Mouse (Mus musculus) midbrain, embryonic 10.5 days (tissue): ENCODE data around the gene Gzma. TPM values are rescaled to one million over a fixed set of nuclear protein-coding genes. Genes with fewer than 3 reads are reported as not detected.

ENCODE experiments used
- DNase-seq: peaks from one replicate; pipeline ENCODE4 v3.0.0-alpha.2; 2017; ENCODE audit warnings: low spot score
- H3K27ac ChIP-seq: fragments of 300-500 bp; sonication (generic); replicated peaks from 2 replicates; pipeline ENCODE4 v1.5.1; 2016; ENCODE audit warnings: mild to moderate bottlenecking
- H3K27me3 ChIP-seq: fragments of 300-500 bp; sonication (generic); 2 replicates; pipeline ENCODE4 v1.6.1; 2016; ENCODE audit warnings: low read depth, mild to moderate bottlenecking; ENCODE audit not compliant: poor library complexity, severe bottlenecking
- H3K36me3 ChIP-seq: fragments of 300-500 bp; sonication (generic); 2 replicates; pipeline ENCODE4 v1.6.1; 2016; ENCODE audit warnings: mild to moderate bottlenecking, moderate library complexity
- H3K4me1 ChIP-seq: fragments of 300-500 bp; sonication (generic); 2 replicates; pipeline ENCODE4 v1.6.1; 2016
- H3K4me3 ChIP-seq: fragments of 300-500 bp; sonication (generic); 2 replicates; pipeline ENCODE4 v1.5.1; 2016; ENCODE audit warnings: mild to moderate bottlenecking, moderate library complexity
- H3K9me3 ChIP-seq: fragments of 300-500 bp; sonication (generic); replicated peaks from 2 replicates; pipeline ENCODE4 v1.6.1; 2016; ENCODE audit warnings: mild to moderate bottlenecking
- WGBS: fragments of 180-500 bp; shearing (Covaris S2); methylation state at CpG from one replicate; pipeline ENCODE4 v1.1.7; 2016; 5-methylcytosine and 5-hydroxymethylcytosine counted together
- polyA plus RNA-seq: library from polyadenylated mRNA; unstranded; fragments of >200 nt; fragmentation: Nextera tagmentation; extraction: Ambion mirVana; gene quantifications from 2 replicates; pipeline ENCODE4 v1.2.1, GENCODE M21; 2016

Gene Gzma
- polyA plus RNA-seq = not detected in 2 replicates

- no peaks in the 10 kb centered on the region for H3K4me1 ChIP-seq
- H3K27ac ChIP-seq = no peak within 1 kb of the TSS
- no peaks in the 10 kb centered on the region for H3K9me3 ChIP-seq
- H3K27me3 ChIP-seq = no peaks in the 10 kb centered on the region
- WGBS = 86% methylated on average over 6 of the region's 6 CpGs
- no peak for DNase-seq
- H3K4me3 ChIP-seq = no peak within 1 kb of the TSS
- H3K36me3 ChIP-seq = no peaks in the 10 kb centered on the region
Observed at GRCm38 (mm10) chr13:113100879-113101278, at the start of gene Gzma. TSS of gene Gzma (minus strand) at chr13:113100981.

DNA sequence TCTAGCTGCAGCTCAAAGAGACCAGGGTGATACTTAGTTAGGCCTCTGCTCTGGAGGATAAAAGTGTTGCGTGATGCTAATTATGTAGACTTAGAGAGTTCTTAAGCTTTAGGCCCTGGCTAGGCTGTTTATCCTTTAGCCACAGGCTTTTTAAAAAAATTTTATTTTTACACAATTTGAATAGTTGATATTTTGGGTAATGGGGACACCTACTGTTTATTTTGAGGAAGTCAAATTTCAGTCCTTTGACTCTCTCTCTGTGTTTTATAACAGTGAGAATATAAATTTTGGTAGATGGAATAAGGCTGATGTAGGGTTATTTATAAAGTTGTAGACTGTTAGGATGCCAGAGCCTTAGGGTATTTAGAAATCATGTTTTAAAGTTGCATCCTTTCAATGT is 38.8 kb upstream of the Gzma start:
- no peak overlapping the region for H3K4me3 ChIP-seq
- no peaks in the 10 kb centered on the region for H3K36me3 ChIP-seq
- no peaks in the 10 kb centered on the region for H3K9me3 ChIP-seq
- DNase-seq = no peak
- H3K4me1 ChIP-seq = no peaks in the 10 kb centered on the region
- 87% methylated on average over 1 of the region's 1 CpGs for WGBS
- no peaks in the 10 kb centered on the region for H3K27me3 ChIP-seq
- H3K27ac ChIP-seq = no peak overlapping the region

DNA sequence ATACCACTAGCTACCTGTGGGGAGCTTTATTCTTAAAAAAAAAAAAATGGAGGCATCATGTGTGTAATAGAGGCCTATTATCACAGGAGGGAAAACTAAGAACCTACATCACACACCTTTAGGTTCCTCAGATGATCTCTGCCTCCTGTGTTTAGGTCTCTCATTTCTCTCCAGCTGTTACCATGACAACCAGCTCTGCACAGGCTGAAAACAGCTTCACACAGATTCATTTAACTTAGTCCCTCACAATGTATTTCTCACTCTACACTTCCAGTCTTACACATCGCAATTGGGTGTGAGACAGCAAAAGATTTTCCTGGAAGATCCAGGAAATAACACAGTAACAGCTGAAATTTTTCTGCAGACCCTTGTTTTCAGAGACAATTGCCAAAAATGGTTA is 29.2 kb upstream of the Gzma start:
- H3K27me3 ChIP-seq = no peaks in the 10 kb centered on the region
- no peak overlapping the region for H3K27ac ChIP-seq
- no peaks in the 10 kb centered on the region for H3K4me1 ChIP-seq
- H3K4me3 ChIP-seq = no peak overlapping the region
- WGBS = 92% methylated on average over 1 of the region's 1 CpGs
- no peaks in the 10 kb centered on the region for H3K9me3 ChIP-seq
- no peak for DNase-seq
- no peaks in the 10 kb centered on the region for H3K36me3 ChIP-seq

DNA sequence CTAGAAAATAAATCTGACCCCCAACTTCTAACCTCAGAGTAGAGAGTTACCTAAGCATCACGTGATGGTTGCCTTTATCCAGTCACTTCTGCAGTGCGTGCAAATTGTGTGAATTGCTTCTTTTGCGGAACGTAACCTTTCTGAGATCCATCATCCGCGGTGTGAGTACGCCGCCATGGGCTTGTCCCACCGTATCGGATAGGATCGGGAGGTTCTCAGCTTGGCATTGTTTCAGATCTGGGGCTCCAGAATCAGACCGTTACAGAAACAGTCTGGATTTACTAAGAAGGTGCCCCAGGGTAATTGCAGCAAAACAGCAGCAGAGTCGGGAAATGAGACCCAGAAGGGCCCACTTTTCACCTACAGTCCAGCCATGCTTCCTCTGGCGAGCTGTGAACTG is 20.5 kb upstream of the Gzma start:
- no peaks in the 10 kb centered on the region for H3K36me3 ChIP-seq
- H3K27me3 ChIP-seq = no peaks in the 10 kb centered on the region
- no peak for DNase-seq
- no peak overlapping the region for H3K27ac ChIP-seq
- no peaks in the 10 kb centered on the region for H3K4me1 ChIP-seq
- H3K4me3 ChIP-seq = no peak overlapping the region
- H3K9me3 ChIP-seq = no peaks in the 10 kb centered on the region
- WGBS = 92% methylated on average over 14 of the region's 14 CpGs

DNA sequence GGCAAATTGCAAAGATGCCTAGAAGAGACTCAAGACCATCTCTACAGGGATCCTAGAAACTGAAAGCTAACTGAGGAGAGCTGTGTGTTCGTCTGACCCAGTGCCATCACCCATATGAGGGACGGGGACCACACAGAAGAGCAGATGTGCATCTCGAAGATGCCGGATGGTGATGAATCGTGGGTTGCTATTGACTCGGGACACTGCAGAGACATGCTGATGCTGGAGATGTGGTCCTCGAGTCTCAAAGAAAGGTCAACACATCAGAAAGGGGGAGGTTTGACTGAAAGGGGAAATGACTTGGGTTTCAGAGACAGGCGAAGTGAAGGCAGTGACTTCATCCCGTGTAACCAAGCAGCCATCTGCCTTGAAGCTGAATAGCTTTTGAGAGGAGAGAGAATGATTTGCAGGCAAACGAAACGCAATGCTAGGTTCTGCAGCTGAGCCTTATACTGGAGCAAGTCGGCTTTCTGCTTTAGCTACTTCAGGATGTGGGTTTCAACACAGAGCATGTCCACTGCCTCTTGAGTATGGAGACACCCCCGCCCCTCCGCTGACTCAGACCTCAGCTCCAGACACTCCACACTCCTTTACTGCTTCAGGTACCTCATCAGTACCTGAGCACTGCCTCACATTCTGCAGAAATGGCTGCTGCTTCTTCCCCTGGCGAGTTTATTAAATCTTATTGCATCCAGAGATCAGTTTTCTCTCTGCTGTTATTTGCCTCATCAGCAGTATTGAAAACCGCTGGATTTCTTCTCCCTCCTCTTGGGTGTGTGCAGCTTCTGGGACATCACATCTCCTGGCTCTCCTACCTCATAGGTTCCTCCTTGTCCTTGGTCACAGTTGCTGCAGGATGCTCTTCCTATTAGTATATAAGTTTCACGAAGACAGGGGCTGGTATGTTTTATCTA is 19.8 kb upstream of the Gzma start:
- Histone ChIP-seq H3K9me3 (no peaks in the 10 kb centered on the region), H3K27me3 (no peaks in the 10 kb centered on the region), H3K4me3 (no peak overlapping the region), H3K4me1 (no peaks in the 10 kb centered on the region), H3K36me3 (no peaks in the 10 kb centered on the region), H3K27ac (no peak overlapping the region)
- 89% methylated on average over 17 of the region's 17 CpGs for WGBS
- no peak for DNase-seq

- WGBS = 93% methylated on average over 4 of the region's 4 CpGs
- no peak for DNase-seq
- H3K4me3 ChIP-seq = no peak overlapping the region
Observed at GRCm38 (mm10) chr13:113118977-113119376, 18.2 kb upstream of the Gzma start.

GRCm38 (mm10) chr13:113104759-113105158 is 4.0 kb upstream of the Gzma start:
- Histone ChIP-seq H3K36me3 (no peaks in the 10 kb centered on the region), H3K4me3 (no peak overlapping the region), H3K9me3 (no peaks in the 10 kb centered on the region), H3K4me1 (no peaks in the 10 kb centered on the region), H3K27me3 (no peaks in the 10 kb centered on the region), H3K27ac (no peak overlapping the region)
- no peak for DNase-seq
- WGBS = 93% methylated on average over 10 of the region's 10 CpGs

More at GRCm38 (mm10) chr13:113118977-113119376, 18.2 kb upstream of the Gzma start:
- Histone ChIP-seq H3K9me3 (no peaks in the 10 kb centered on the region), H3K36me3 (no peaks in the 10 kb centered on the region), H3K27me3 (no peaks in the 10 kb centered on the region), H3K27ac (no peak overlapping the region), H3K4me1 (no peaks in the 10 kb centered on the region)

DNA sequence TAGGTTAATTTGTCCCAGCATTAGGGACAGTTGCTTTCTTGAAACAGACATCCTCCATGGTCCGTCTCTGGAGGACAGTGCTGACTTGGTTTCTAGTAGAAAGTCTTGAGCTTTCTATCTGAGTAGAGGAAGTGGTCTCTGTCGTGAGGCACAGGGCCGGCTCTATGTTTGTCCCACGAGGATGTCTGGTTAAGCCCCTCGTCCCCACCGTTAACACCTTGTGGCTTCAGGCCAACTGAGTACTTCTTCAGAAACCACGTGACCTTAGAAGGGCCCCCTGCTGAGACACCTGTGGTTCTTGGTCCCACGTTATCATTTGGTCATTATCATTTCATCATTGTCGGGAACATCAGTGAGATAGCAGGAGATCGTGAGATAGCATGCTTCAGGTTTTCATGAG is 1.0 kb upstream of the Gzma start:
- no peak overlapping the region for H3K27ac ChIP-seq
- H3K4me3 ChIP-seq = no peak overlapping the region
- 83% methylated on average over 10 of the region's 10 CpGs for WGBS
- no peaks in the 10 kb centered on the region for H3K9me3 ChIP-seq
- DNase-seq = no peak
- H3K36me3 ChIP-seq = no peaks in the 10 kb centered on the region
- H3K4me1 ChIP-seq = no peaks in the 10 kb centered on the region
- no peaks in the 10 kb centered on the region for H3K27me3 ChIP-seq

DNA sequence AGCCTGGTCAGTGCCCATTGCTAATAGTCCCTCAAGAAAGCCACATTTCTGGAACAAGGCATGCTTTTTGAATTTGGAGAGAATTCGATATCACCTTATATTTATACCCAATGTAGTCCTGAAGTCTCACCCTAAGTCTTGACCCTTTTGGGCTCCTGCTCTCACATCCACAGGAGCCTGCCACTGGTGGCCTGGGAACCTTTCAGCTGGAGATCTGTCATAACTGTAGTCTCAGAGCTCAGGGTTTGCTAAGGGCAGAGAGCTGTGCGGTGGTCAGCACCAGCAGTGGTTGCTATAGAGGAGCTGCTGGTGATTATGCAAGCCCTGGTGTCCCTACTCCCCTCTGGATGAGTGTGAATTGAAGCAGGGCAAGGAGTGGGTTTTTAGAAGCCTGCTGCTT is 2.4 kb downstream of the Gzma start:
- Histone ChIP-seq H3K4me3 (no peak overlapping the region), H3K9me3 (no peaks in the 10 kb centered on the region), H3K27me3 (no peaks in the 10 kb centered on the region), H3K4me1 (no peaks in the 10 kb centered on the region), H3K36me3 (no peaks in the 10 kb centered on the region), H3K27ac (no peak overlapping the region)
- WGBS = 90% methylated on average over 2 of the region's 2 CpGs
- no peak for DNase-seq

DNA sequence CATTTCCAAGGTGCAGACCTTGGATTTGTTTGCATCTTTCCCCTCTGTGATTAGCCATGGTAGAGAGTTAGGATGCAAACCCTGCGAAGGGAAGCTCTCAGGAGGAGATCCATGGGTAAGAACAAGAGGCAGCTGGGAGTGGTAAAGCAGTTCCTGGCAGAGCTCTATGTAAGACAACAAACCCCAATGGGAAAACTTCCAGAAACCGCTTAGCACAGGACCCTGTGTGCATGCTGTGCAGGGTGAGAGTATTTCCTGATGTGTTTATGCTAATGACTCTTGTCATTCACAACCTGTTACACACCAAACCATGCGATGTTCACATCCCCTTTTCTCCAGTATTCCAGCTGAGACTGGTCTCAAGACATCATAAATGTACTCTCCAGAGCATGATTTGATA is 3.8 kb downstream of the Gzma start:
- Histone ChIP-seq H3K9me3 (no peaks in the 10 kb centered on the region), H3K36me3 (no peaks in the 10 kb centered on the region), H3K27me3 (no peaks in the 10 kb centered on the region), H3K4me1 (no peaks in the 10 kb centered on the region), H3K27ac (no peak overlapping the region), H3K4me3 (no peak overlapping the region)
- 87% methylated on average over 3 of the region's 3 CpGs for WGBS
- no peak for DNase-seq

GRCm38 (mm10) chr13:113094618-113095017 is 6.2 kb downstream of the Gzma start:
- H3K4me1 ChIP-seq = no peaks in the 10 kb centered on the region
- no peak for DNase-seq
- H3K9me3 ChIP-seq = no peaks in the 10 kb centered on the region
- 60% methylated on average over 1 of the region's 1 CpGs for WGBS
- H3K27me3 ChIP-seq = no peaks in the 10 kb centered on the region
- H3K36me3 ChIP-seq = no peaks in the 10 kb centered on the region
- no peak overlapping the region for H3K27ac ChIP-seq
- no peak overlapping the region for H3K4me3 ChIP-seq

DNA sequence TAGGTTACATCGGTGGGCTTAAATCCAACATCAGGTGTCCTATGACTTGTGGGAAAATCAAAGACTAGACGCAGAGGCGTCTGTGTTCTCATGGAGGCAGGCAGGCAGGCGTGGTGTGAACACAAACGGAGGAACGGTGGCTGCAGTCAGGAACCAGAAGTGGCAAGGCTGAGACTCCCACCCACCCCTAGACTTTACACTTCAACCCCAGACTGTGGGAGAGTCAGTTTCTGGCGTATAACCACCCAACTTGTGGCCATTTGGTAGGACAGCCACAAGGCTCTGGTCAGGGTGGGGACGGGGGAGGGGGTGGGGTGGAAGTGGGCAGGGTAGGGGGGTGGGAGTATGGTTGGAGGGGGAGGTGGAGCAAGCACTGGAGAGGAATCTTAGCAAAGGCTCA is 10.3 kb downstream of the Gzma start:
- Histone ChIP-seq H3K36me3 (no peaks in the 10 kb centered on the region), H3K9me3 (no peaks in the 10 kb centered on the region), H3K4me1 (no peaks in the 10 kb centered on the region), H3K27ac (no peak overlapping the region), H3K27me3 (no peaks in the 10 kb centered on the region), H3K4me3 (no peak overlapping the region)
- DNase-seq = no peak
- WGBS = 85% methylated on average over 8 of the region's 8 CpGs

DNA sequence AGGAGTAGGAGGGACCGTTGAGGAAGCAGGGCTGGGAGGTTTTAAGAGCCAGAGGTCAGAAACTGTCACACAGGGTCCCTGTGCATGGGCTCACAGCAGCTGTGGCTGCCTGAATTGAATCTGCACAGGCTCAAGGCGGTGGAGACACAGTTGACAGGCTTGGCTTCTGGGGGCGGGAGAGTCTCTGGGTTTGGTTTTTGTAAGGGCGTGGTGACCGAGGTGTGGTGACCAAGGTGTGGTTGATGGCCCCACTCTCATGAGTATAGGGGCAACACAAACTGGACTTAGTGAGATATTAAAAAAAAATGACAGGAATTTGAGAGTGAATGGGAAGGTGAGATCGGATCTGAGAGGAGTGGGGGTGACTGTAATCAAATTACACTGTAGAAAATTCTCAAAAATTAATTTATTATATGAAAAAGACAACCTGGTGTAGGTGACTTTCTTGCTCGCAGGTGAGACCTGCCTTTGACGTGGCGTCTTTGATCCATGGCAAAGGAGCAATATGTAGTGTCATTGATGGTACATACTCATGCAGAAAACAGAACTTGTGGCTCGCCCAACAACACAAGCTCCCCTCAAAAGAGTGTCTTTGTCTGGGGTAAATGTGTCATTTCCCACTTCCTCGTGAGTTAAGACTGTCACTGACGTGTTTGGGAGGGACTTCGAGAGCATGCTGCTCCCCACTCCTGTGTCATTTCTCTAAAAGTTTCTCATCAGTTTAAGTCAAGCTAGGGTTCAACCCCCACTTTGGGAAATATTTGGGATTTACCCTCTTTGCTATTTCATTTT is 13.4 kb downstream of the Gzma start:
- Histone ChIP-seq H3K36me3 (no peaks in the 10 kb centered on the region), H3K27me3 (no peaks in the 10 kb centered on the region), H3K9me3 (no peaks in the 10 kb centered on the region), H3K4me3 (no peak overlapping the region), H3K4me1 (peaks cover 8% of the 10 kb centered on the region), H3K27ac (no peak overlapping the region)
- no peak for DNase-seq
- WGBS = 87% methylated on average over 13 of the region's 13 CpGs
